ENCODE assay signal across 23 mouse cellular contexts in the genomic region with DNA sequence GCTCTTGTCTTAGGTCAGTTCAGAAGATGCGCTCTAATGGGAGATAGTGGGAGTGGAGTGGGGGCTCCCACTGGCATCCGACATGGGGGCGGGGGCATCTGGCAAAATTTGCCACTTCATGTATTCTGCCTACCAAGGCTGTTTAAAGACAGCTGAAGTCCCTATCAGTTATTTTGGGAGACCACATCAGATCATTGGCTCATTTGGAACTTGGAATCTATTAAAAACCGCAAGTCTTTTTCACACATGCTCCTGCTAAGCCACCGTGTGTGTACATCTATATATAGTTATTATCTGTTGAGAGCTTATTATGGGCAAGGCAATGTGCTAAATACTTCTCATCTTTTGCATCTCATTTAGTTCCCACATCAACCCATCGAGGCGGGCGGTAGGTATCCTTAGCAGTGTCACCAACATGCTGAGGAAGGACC.
DNase-seq lines count a peak whose midpoint lies in the region; ATAC-seq and TF ChIP-seq lines count a peak whose summit lies in the region.
"Had no signal": no experiment of that assay in that cellular context is flagged by ENCODE, and none has a peak within 500 bp of the region (broad histone marks: within the 10 kb centered on the region; RNA-seq: fewer than 3 reads in every experiment).

No protein-coding gene starts in this region.

- no peak overlapping the region for H3ac ChIP-seq in myocyte (ENCODE audit: control insufficient read depth, insufficient read length)

- no peaks in the 10 kb centered on the region for H3K79me2 ChIP-seq in myocyte (ENCODE audit: control insufficient read depth, insufficient read depth)

- H3K27me3 ChIP-seq in forebrain, postnatal 0 days (ENCODE audit: insufficient read depth, low read length): no peaks in the 10 kb centered on the region
- no peaks in the 10 kb centered on the region for H3K27me3 ChIP-seq in forebrain, embryonic 11.5 days (ENCODE audit: control insufficient read depth, insufficient read depth, low read length)
- no peaks in the 10 kb centered on the region for H3K27me3 ChIP-seq in myocyte (ENCODE audit: control insufficient read depth, insufficient read depth, insufficient read length)
- H3K27me3 ChIP-seq: embryonic facial prominence, embryonic 13.5 days; limb, embryonic 13.5 days; lung, embryonic 15.5 days; stomach, embryonic 15.5 days had no signal

- WGBS in forebrain, postnatal 0 days: 75% methylated on average over 8 of the region's 8 CpGs
- 96% methylated on average over 8 of the region's 8 CpGs for WGBS in forebrain, embryonic 11.5 days

- no peaks in the 10 kb centered on the region for H3K4me1 ChIP-seq in forebrain, postnatal 0 days (ENCODE audit: insufficient read depth)
- H3K4me1 ChIP-seq in forebrain, embryonic 11.5 days (replicated peaks; ENCODE audit: control insufficient read depth, insufficient read depth, low read length): no peaks in the 10 kb centered on the region
- H3K4me1 ChIP-seq: embryonic facial prominence, embryonic 13.5 days; liver, embryonic 13.5 days; lung, embryonic 15.5 days; stomach, embryonic 15.5 days had no signal

- peak; percentile 27; the same call in 1 of the 2 replicates for ATAC-seq in forebrain, postnatal 0 days
- ATAC-seq in forebrain, embryonic 11.5 days (replicated peaks; ENCODE audit: low FRiP score): no peak
- ATAC-seq in erythroid progenitor cell, adult 5-6 weeks (replicated peaks; ENCODE audit: low FRiP score, poor library complexity, severe bottlenecking): no peak
- ATAC-seq: forebrain, embryonic 16.5 days; inflammation-experienced regulatory T-cells, adult 6 months had no signal

- no peak overlapping the region for H3K4me3 ChIP-seq in forebrain, postnatal 0 days (ENCODE audit: low read depth, low read length)
- H3K4me3 ChIP-seq in forebrain, embryonic 11.5 days (ENCODE audit: low read depth, low read length): no peak overlapping the region
- H3K4me3 ChIP-seq in myocyte: no peak overlapping the region
- H3K4me3 ChIP-seq: embryonic facial prominence, embryonic 13.5 days; limb, embryonic 13.5 days; liver, embryonic 13.5 days; lung, embryonic 15.5 days; stomach, embryonic 15.5 days had no signal

- TF ChIP-seq POLR2A in myocyte (IDR thresholded peaks at IDR 0.05; ENCODE audit: insufficient read length, low read depth): no peak

- no peak for DNase-seq in forebrain, postnatal 0 days
- no peak for DNase-seq in forebrain, embryonic 11.5 days (ENCODE audit: low spot score)
- peak; percentile 68 for DNase-seq in layer of hippocampus, adult 9-11 months
- DNase-seq in layer of hippocampus, adult 18-20 months (ENCODE audit: low spot score in 2 of 2): no peak
- peak; percentile 61 to 79 for DNase-seq in frontal cortex, adult 2 months (ENCODE audit: extremely low spot score in 1 of 2, low spot score in 1 of 2)
- DNase-seq in retina, embryonic 14.5 days (ENCODE audit: low spot score): no peak
- DNase-seq: adrenal gland, adult 2 months; cerebellum, adult 9-10 months; heart, postnatal 10 days; kidney, adult 9 months; kidney, postnatal 25 days; liver, embryonic 13.5 days; lung, postnatal 4 days; thymus, postnatal 14 days had no signal

- no peaks in the 10 kb centered on the region for H3K9me3 ChIP-seq in forebrain, postnatal 0 days (ENCODE audit: low read length)
- no peaks in the 10 kb centered on the region for H3K9me3 ChIP-seq in forebrain, embryonic 11.5 days (ENCODE audit: control insufficient read depth, low read length)
- H3K9me3 ChIP-seq: embryonic facial prominence, embryonic 13.5 days; limb, embryonic 13.5 days; liver, embryonic 13.5 days; lung, embryonic 15.5 days; stomach, embryonic 15.5 days had no signal

- H3K4me2 ChIP-seq in forebrain, postnatal 0 days (ENCODE audit: low read depth): no peak overlapping the region
- no peak overlapping the region for H3K4me2 ChIP-seq in forebrain, embryonic 11.5 days (ENCODE audit: low read depth, low read length, severe bottlenecking)
- no peak overlapping the region for H3K4me2 ChIP-seq in myocyte (ENCODE audit: low read depth)
- H3K4me2 ChIP-seq: embryonic facial prominence, embryonic 13.5 days; heart, embryonic 11.5 days; limb, embryonic 13.5 days; liver, embryonic 13.5 days; lung, embryonic 15.5 days; stomach, embryonic 15.5 days had no signal

- TF ChIP-seq CTCF in forebrain, postnatal 0 days (IDR thresholded peaks at IDR 0.05; ENCODE audit: low read depth): no peak

- H3K27ac ChIP-seq in forebrain, postnatal 0 days (ENCODE audit: low read depth, low read length): peak overlapping the region; percentile 45; the same call in 1 of the 2 replicates
- no peak overlapping the region for H3K27ac ChIP-seq in forebrain, embryonic 11.5 days (ENCODE audit: low read depth, low read length)
- H3K27ac ChIP-seq: embryonic facial prominence, embryonic 13.5 days; limb, embryonic 13.5 days; liver, embryonic 13.5 days; lung, embryonic 15.5 days; stomach, embryonic 15.5 days had no signal

- H3K36me3 ChIP-seq in forebrain, postnatal 0 days (ENCODE audit: insufficient read depth): no peaks in the 10 kb centered on the region
- no peaks in the 10 kb centered on the region for H3K36me3 ChIP-seq in forebrain, embryonic 11.5 days (ENCODE audit: control insufficient read depth, insufficient read depth, low read length)
- H3K36me3 ChIP-seq in myocyte (ENCODE audit: control insufficient read depth, insufficient read depth): no peaks in the 10 kb centered on the region
- H3K36me3 ChIP-seq: embryonic facial prominence, embryonic 13.5 days; limb, embryonic 13.5 days; liver, embryonic 13.5 days; lung, embryonic 15.5 days; stomach, embryonic 15.5 days had no signal

- H3K9ac ChIP-seq in forebrain, postnatal 0 days: no peak overlapping the region
- H3K9ac ChIP-seq in forebrain, embryonic 11.5 days (ENCODE audit: low read length): no peak overlapping the region
- H3K9ac ChIP-seq: embryonic facial prominence, embryonic 13.5 days; limb, embryonic 13.5 days; liver, embryonic 13.5 days; lung, embryonic 15.5 days; stomach, embryonic 15.5 days had no signal

TF ChIP-seq in myocyte, 11 proteins besides CTCF, POLR2A, EP300 and RAD21:
- TF ChIP-seq SRF (IDR thresholded peaks at IDR 0.05; ENCODE audit: control insufficient read depth, insufficient read length, low read depth) (no peak), E2F4 (IDR thresholded peaks at IDR 0.05; ENCODE audit: insufficient read depth) (no peak), MYOD1 (IDR thresholded peaks at IDR 0.05; ENCODE audit: control insufficient read depth in 1 of 3, insufficient read length in 2 of 3, low read depth in 2 of 3) (peak in 1 of 3 experiments; percentile 44), MYOG (IDR thresholded peaks at IDR 0.05; ENCODE audit: control insufficient read depth in 1 of 3, insufficient read depth in 1 of 3, insufficient read length in 2 of 3, low read depth in 2 of 3) (peak in 2 of 3 experiments; percentile 65 to 74), TCF12 (IDR thresholded peaks at IDR 0.05; ENCODE audit: insufficient read depth, poor library complexity, severe bottlenecking) (no peak), USF1 (IDR thresholded peaks at IDR 0.05; ENCODE audit: low read depth) (no peak)

Comparison
In these comparisons a context has a peak if more than half of its experiments do, and no peak if none do; other contexts are left out.
1. DNase-seq: peak in layer of hippocampus, adult 9-11 months (single experiment) and frontal cortex, adult 2 months (2 of 2); none in forebrain, postnatal 0 days (single experiment), forebrain, embryonic 11.5 days (single experiment), layer of hippocampus, adult 18-20 months (0 of 2) and retina, embryonic 14.5 days (single experiment).